Mouse (Mus musculus) adrenal gland (tissue): ENCODE results near the gene Mgat3.

Experiments
- intact Hi-C: fragments of 180-260 bp; cut with DNase I; formaldehyde crosslinking; loops from one replicate; pipeline ENCODE4 v1.15.1; 2025
- long read RNA-seq, 2 experiments: library from polyadenylated mRNA; unstranded; transcript quantifications; one replicate each; pipeline ENCODE4 v2.0.0; 2020; ENCODE audit warnings: borderline replicate concordance in 1 of 2; ENCODE audit not compliant: insufficient replicate concordance in 1 of 2

Gene Mgat3
- long read RNA-seq, experiment 1, partial matches to known transcripts: 0 of 3 reads
- long read RNA-seq, experiment 1, other reads (novel, unspliced or antisense): 3 of 3 reads
- long read RNA-seq, experiment 2, partial matches to known transcripts: 0 of 5 reads
- long read RNA-seq, experiment 2, other reads (novel, unspliced or antisense): 5 of 5 reads

GRCm38 (mm10) chr15:80173001-80173771, at the start of gene Mgat3:
Mgat3 (plus strand) TSS chr15:80173721.
- intact Hi-C loops: no loop called here

- intact Hi-C loops: no loop called here
Measured at GRCm38 (mm10) chr15:80124651-80125050, 48.9 kb upstream of the Mgat3 start.

- intact Hi-C loops: no loop called here
Measured at GRCm38 (mm10) chr15:80127191-80127590, 46.3 kb upstream of the Mgat3 start.

- intact Hi-C loops: loop anchor here (5.0 kb wide), 1 partner anchor 43 kb away; no protein-coding TSS in a partner anchor
Measured at GRCm38 (mm10) chr15:80129982-80130381, 43.5 kb upstream of the Mgat3 start.

- intact Hi-C loops: loop anchor here (5.0 kb wide), 1 partner anchor 43 kb away; no protein-coding TSS in a partner anchor
Measured at GRCm38 (mm10) chr15:80130689-80131088, 42.8 kb upstream of the Mgat3 start.

GRCm38 (mm10) chr15:80131421-80131820, 42.1 kb upstream of the Mgat3 start:
- intact Hi-C loops: loop anchor here (5.0 kb wide), 1 partner anchor 44 kb away; no protein-coding TSS in a partner anchor

- intact Hi-C loops: loop anchor here (5.0 kb wide), 1 partner anchor 45 kb away; no protein-coding TSS in a partner anchor
Measured at GRCm38 (mm10) chr15:80132452-80132851, 41.1 kb upstream of the Mgat3 start.

- intact Hi-C loops: loop anchor here (5.0 kb wide), 1 partner anchor 46 kb away; no protein-coding TSS in a partner anchor
Measured at GRCm38 (mm10) chr15:80132993-80133586, 40.4 kb upstream of the Mgat3 start, which contains the start of gene Tab1. Tab1 (plus strand) TSS chr15:80133127.

GRCm38 (mm10) chr15:80133682-80134449, 39.7 kb upstream of the Mgat3 start:
- intact Hi-C loops: loop anchor here (5.0 kb wide), 1 partner anchor 47 kb away; no protein-coding TSS in a partner anchor

- intact Hi-C loops: loop anchor here (5.0 kb wide), 1 partner anchor 47 kb away; no protein-coding TSS in a partner anchor
Measured at GRCm38 (mm10) chr15:80134450-80134847, 39.1 kb upstream of the Mgat3 start.

- intact Hi-C loops: no loop called here
Measured at GRCm38 (mm10) chr15:80135499-80135898, 38.0 kb upstream of the Mgat3 start.

GRCm38 (mm10) chr15:80136645-80137044, 36.9 kb upstream of the Mgat3 start:
- intact Hi-C loops: no loop called here

GRCm38 (mm10) chr15:80137945-80138791, 35.4 kb upstream of the Mgat3 start:
- intact Hi-C loops: no loop called here

GRCm38 (mm10) chr15:80140302-80140701, 33.2 kb upstream of the Mgat3 start:
- intact Hi-C loops: loop anchor here (10.0 kb wide), 1 partner anchor 74 kb away; no protein-coding TSS in a partner anchor

GRCm38 (mm10) chr15:80140878-80141277, 32.6 kb upstream of the Mgat3 start:
- intact Hi-C loops: loop anchor here (10.0 kb wide), 1 partner anchor 74 kb away; no protein-coding TSS in a partner anchor

GRCm38 (mm10) chr15:80142130-80142529, 31.4 kb upstream of the Mgat3 start:
- intact Hi-C loops: loop anchor here (10.0 kb wide), 1 partner anchor 73 kb away; no protein-coding TSS in a partner anchor

- intact Hi-C loops: loop anchor here (10.0 kb wide), 1 partner anchor 71 kb away; no protein-coding TSS in a partner anchor
Measured at GRCm38 (mm10) chr15:80143760-80144159, 29.8 kb upstream of the Mgat3 start.

- intact Hi-C loops: loop anchor here (10.0 kb wide), 1 partner anchor 69 kb away; no protein-coding TSS in a partner anchor
Measured at GRCm38 (mm10) chr15:80145397-80145796, 28.1 kb upstream of the Mgat3 start.

GRCm38 (mm10) chr15:80146153-80146552, 27.4 kb upstream of the Mgat3 start:
- intact Hi-C loops: loop anchor here (10.0 kb wide), 1 partner anchor 69 kb away; no protein-coding TSS in a partner anchor
